Mouse (Mus musculus): ENCODE measurements at regions not wholly inside any gene's neighbourhood (a gene's known extent, or its start where the extent isn't known, plus 50 kb on each side); places are given as distances from the start of the nearest gene placed in this dataset.

DNA sequence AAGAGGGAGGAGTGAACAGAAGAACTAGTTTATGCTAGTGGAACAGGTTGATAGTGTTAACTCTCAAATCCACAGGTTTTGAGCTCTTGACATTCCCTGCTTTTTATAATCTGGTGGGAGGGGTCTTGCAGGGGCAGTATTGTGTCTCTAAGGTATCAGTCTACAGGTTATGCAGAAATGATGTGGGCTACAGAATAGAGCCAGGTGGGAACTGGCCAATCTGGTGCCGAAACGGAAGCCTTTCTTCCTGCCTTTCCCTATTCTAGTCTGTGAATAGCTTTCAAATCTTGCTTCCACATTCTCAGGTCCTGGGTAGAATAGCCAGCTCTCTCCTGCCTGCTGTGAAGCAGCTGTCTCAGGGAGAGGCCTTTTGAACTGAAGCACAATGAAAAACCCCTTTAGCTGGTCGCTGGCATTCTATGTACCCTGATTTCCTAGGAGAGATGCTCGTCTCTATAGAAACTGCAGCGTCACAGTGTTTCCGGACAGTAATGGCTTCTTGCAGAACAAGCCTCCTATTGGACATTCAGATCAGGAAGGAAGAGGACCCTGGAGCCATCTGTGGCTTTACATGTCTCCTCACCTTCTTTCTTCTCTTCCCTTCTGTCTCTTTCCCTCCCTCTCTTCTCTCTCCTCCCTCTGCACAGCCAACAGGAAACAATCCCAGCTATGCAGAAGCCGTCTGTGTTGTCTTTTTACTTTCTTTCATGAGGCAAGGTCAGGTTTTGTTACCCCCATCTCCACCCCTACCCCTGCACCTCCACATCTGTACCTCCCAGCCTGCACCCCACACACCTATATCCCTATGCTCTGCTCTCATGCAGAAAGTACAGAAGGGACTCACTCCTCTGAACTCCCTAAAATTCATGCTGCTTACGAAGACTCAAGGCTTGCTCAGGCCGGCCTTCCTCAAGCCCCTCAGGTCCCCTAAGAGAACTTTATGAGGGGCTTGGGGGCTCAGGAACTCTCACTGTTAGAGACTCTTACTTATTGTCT lies 93.1 kb upstream of the Map1b start:
- no peak overlapping the region for H3K9ac ChIP-seq (ENCODE audit: low read depth, low read length)
- H3K27ac ChIP-seq (ENCODE audit: low read length): no peak overlapping the region
- 59% methylated on average over 9 of the region's 9 CpGs for WGBS
- H3K4me3 ChIP-seq (ENCODE audit: low read length): no peak overlapping the region
- ATAC-seq: no peak
- H3K9me3 ChIP-seq (ENCODE audit: control insufficient read depth, low read length): no peaks in the 10 kb centered on the region
- no peaks in the 10 kb centered on the region for H3K27me3 ChIP-seq (replicated peaks; ENCODE audit: control insufficient read depth, insufficient read depth, low read length)
- H3K4me1 ChIP-seq (ENCODE audit: control insufficient read depth, insufficient read depth, low read length): no peaks in the 10 kb centered on the region
- no peak overlapping the region for H3K4me2 ChIP-seq (ENCODE audit: low read depth, low read length)
- no peaks in the 10 kb centered on the region for H3K36me3 ChIP-seq (ENCODE audit: control insufficient read depth, insufficient read depth, low read length)

DNA sequence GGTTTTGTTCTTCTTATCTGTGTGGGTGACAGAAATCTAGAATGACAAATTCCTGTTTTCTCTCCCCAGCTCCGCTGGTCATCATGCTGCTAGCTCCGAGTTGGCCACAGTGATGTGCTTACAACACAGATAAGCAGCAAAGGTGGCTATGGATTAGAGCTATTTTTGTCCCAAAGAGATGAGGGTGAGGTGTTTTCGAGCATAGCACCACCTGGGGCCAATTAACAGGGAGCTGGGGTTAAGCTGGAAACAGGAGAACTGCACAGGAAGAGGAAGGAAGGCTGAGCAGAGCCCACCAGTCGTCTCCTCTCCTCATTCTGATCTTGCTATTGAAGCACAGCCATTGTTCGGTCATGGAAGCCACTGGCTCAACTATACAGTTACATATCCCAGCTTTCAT lies 92.3 kb upstream of the Map1b start:
- no peaks in the 10 kb centered on the region for H3K9me3 ChIP-seq (ENCODE audit: control insufficient read depth, low read length)
- H3K4me1 ChIP-seq (ENCODE audit: control insufficient read depth, insufficient read depth, low read length): no peaks in the 10 kb centered on the region
- no peaks in the 10 kb centered on the region for H3K36me3 ChIP-seq (ENCODE audit: control insufficient read depth, insufficient read depth, low read length)
- H3K27ac ChIP-seq (ENCODE audit: low read length): no peak overlapping the region
- H3K4me2 ChIP-seq (ENCODE audit: low read depth, low read length): no peak overlapping the region
- no peak for ATAC-seq
- H3K4me3 ChIP-seq (ENCODE audit: low read length): no peak overlapping the region
- WGBS: 41% methylated on average over 5 of the region's 5 CpGs
- H3K27me3 ChIP-seq (replicated peaks; ENCODE audit: control insufficient read depth, insufficient read depth, low read length): no peaks in the 10 kb centered on the region
- H3K9ac ChIP-seq (ENCODE audit: low read depth, low read length): no peak overlapping the region

GRCm38 (mm10) chr13:99607208-99607607 lies 90.9 kb upstream of the Map1b start:
- WGBS: 71% methylated on average over 6 of the region's 6 CpGs
- no peak for ATAC-seq
- Histone ChIP-seq H3K4me3 (ENCODE audit: low read length) (no peak overlapping the region), H3K9me3 (ENCODE audit: control insufficient read depth, low read length) (no peaks in the 10 kb centered on the region), H3K36me3 (ENCODE audit: control insufficient read depth, insufficient read depth, low read length) (no peaks in the 10 kb centered on the region), H3K27ac (ENCODE audit: low read length) (no peak overlapping the region), H3K4me1 (ENCODE audit: control insufficient read depth, insufficient read depth, low read length) (no peaks in the 10 kb centered on the region), H3K4me2 (ENCODE audit: low read depth, low read length) (no peak overlapping the region), H3K27me3 (replicated peaks; ENCODE audit: control insufficient read depth, insufficient read depth, low read length) (no peaks in the 10 kb centered on the region), H3K9ac (ENCODE audit: low read depth, low read length) (no peak overlapping the region)

GRCm38 (mm10) chr13:99606606-99606990 lies 90.3 kb upstream of the Map1b start:
- H3K27ac ChIP-seq (ENCODE audit: low read length): no peak overlapping the region
- no peaks in the 10 kb centered on the region for H3K4me1 ChIP-seq (ENCODE audit: control insufficient read depth, insufficient read depth, low read length)
- H3K9ac ChIP-seq (ENCODE audit: low read depth, low read length): no peak overlapping the region
- H3K27me3 ChIP-seq (replicated peaks; ENCODE audit: control insufficient read depth, insufficient read depth, low read length): no peaks in the 10 kb centered on the region
- 50% methylated on average over 1 of the region's 1 CpGs for WGBS
- no peak overlapping the region for H3K4me3 ChIP-seq (ENCODE audit: low read length)
- H3K9me3 ChIP-seq (ENCODE audit: control insufficient read depth, low read length): no peaks in the 10 kb centered on the region
- H3K36me3 ChIP-seq (ENCODE audit: control insufficient read depth, insufficient read depth, low read length): no peaks in the 10 kb centered on the region
- ATAC-seq: no peak
- no peak overlapping the region for H3K4me2 ChIP-seq (ENCODE audit: low read depth, low read length)

DNA sequence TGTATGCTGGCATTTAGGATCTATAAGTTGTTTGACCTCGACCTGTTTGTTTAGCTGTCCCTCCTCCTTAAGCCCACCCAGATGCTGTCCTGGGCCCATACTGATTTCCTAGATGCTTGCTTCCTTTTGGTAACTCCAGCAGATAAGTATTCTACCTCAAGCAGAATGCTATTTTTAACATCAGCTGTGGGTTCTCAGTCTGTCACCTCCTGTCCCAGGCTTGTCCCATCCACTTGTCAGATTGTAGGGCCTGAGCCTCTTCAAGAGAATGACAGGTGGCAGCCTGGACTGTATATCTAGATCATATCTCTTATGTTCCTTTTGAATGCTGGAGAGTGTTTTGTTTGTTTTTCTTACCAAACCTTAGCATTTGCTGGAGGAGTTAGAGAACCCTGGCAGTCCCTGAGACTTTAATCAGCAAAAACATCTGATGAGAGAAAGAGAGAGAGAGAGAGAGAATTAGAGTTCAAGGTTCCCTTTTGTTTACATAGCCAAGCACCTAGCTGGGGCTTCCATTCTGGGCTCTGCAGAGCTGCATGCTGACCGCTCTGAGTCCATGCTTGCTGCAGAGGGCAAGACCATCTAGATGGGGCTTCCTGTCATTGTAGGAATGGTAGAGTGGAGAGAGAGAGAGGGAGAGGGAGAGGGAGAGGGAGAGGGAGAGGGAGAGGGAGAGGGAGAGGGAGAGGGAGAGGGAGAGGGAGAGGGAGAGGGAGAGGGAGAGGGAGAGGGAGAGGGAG lies 89.7 kb upstream of the Map1b start:
- H3K4me2 ChIP-seq (ENCODE audit: low read depth, low read length): no peak overlapping the region
- H3K36me3 ChIP-seq (ENCODE audit: control insufficient read depth, insufficient read depth, low read length): no peaks in the 10 kb centered on the region
- H3K4me3 ChIP-seq (ENCODE audit: low read length): no peak overlapping the region
- H3K9me3 ChIP-seq (ENCODE audit: control insufficient read depth, low read length): no peaks in the 10 kb centered on the region
- H3K27ac ChIP-seq (ENCODE audit: low read length): no peak overlapping the region
- no peaks in the 10 kb centered on the region for H3K4me1 ChIP-seq (ENCODE audit: control insufficient read depth, insufficient read depth, low read length)
- H3K9ac ChIP-seq (ENCODE audit: low read depth, low read length): no peak overlapping the region
- 24% methylated on average over 2 of the region's 2 CpGs for WGBS
- H3K27me3 ChIP-seq (replicated peaks; ENCODE audit: control insufficient read depth, insufficient read depth, low read length): no peaks in the 10 kb centered on the region
- ATAC-seq: no peak

DNA sequence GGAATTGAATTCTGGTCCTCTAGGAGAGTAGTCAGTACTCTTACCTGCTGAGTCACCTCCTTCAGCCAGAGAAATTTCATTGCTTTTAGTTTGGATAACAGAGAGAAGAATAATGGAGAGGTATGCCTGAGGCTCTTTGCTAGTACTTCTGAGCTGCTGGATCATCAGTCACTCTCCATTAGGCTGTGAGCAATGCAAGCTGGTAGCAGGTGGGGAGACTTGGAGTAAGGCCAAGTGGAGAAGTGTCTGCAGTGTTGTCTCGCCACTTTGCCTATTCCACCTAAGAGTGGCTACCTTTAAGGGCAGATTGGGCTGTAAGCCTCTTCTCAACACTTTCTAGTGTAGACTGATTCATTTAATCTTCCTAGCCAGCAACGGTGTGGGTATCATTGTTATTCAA lies 81.6 kb upstream of the Map1b start:
- Histone ChIP-seq H3K4me2 (ENCODE audit: low read depth, low read length) (no peak overlapping the region), H3K4me1 (ENCODE audit: control insufficient read depth, insufficient read depth, low read length) (no peaks in the 10 kb centered on the region), H3K9me3 (ENCODE audit: control insufficient read depth, low read length) (no peaks in the 10 kb centered on the region), H3K9ac (ENCODE audit: low read depth, low read length) (no peak overlapping the region), H3K27ac (ENCODE audit: low read length) (no peak overlapping the region), H3K27me3 (replicated peaks; ENCODE audit: control insufficient read depth, insufficient read depth, low read length) (no peaks in the 10 kb centered on the region), H3K4me3 (ENCODE audit: low read length) (no peak overlapping the region), H3K36me3 (ENCODE audit: control insufficient read depth, insufficient read depth, low read length) (no peaks in the 10 kb centered on the region)
- WGBS: 70% methylated on average over 2 of the region's 2 CpGs
- no peak for ATAC-seq

DNA sequence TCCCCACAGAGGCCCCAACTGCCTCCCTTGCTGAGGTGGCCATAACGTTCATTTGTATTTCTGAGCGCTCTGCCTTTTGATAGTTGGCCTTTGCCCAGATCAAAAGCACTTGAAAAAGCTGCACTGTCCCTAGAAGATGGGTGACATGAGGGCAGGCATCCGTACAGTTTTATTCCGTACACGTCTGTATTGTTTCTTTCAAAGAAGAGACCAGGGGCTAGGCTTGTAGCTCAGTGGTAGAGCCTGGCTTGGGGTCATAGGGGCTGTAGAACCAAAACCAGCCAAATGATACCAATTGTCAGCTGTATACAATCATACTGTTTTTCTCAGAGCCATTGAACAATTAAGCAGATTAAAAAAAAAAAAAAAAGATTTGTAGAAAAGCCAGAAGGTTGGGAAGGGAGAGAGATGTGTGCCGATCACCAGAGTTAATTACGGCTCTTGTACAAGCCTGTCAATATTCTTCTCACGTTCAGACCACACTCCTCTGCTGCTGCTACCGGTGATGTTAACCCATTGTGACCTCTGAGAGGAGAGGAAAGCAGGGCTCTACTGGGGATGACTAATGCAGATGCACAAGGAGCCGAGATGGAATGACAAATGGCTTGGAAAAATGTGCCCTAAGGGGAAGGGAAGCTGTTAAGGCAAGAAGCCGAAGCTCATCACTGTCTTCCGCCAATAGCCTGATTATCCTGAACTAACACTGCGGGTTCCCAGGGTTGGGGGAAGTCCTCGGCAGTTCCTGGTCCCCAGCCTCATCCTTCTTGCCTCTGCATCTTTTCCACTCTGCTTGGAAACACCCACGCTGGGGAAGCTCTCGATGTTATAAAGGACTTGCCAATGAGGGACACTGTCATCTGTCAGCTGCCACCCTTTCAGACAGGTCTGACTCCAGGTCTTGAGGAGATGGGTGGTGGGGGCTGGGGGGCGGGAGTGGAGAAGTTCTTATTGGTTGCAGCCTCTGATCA lies 77.8 kb upstream of the Map1b start:
- no peak overlapping the region for H3K4me3 ChIP-seq (ENCODE audit: low read length)
- no peaks in the 10 kb centered on the region for H3K27me3 ChIP-seq (replicated peaks; ENCODE audit: control insufficient read depth, insufficient read depth, low read length)
- WGBS: 44% methylated on average over 17 of the region's 17 CpGs
- H3K27ac ChIP-seq (ENCODE audit: low read length): no peak overlapping the region
- ATAC-seq: no peak
- no peaks in the 10 kb centered on the region for H3K9me3 ChIP-seq (ENCODE audit: control insufficient read depth, low read length)
- no peak overlapping the region for H3K9ac ChIP-seq (ENCODE audit: low read depth, low read length)
- no peaks in the 10 kb centered on the region for H3K36me3 ChIP-seq (ENCODE audit: control insufficient read depth, insufficient read depth, low read length)
- no peaks in the 10 kb centered on the region for H3K4me1 ChIP-seq (ENCODE audit: control insufficient read depth, insufficient read depth, low read length)
- H3K4me2 ChIP-seq (ENCODE audit: low read depth, low read length): no peak overlapping the region

DNA sequence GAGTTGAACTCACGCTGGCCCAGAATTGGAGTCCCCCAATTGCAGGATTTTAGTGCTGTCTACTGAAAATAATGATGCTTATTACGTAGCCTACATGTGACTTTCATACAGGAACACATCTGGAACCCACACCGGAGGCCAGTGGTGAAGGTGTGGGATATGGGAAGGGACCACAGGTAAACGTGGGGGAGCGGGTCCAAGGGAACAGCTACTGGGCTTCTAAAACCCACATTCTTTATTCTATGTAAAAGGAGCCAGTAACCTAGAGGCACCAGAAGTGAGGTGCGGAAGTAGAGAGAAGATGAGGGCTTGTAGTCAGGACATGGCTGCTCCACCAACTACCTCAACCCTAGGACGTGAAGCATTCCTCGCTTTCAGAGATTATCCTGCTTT lies 76.9 kb upstream of the Map1b start:
- Histone ChIP-seq H3K9ac (ENCODE audit: low read depth, low read length) (no peak overlapping the region), H3K4me2 (ENCODE audit: low read depth, low read length) (no peak overlapping the region), H3K27ac (ENCODE audit: low read length) (no peak overlapping the region), H3K4me3 (ENCODE audit: low read length) (no peak overlapping the region), H3K36me3 (ENCODE audit: control insufficient read depth, insufficient read depth, low read length) (no peaks in the 10 kb centered on the region), H3K27me3 (replicated peaks; ENCODE audit: control insufficient read depth, insufficient read depth, low read length) (no peaks in the 10 kb centered on the region), H3K9me3 (ENCODE audit: control insufficient read depth, low read length) (no peaks in the 10 kb centered on the region), H3K4me1 (ENCODE audit: control insufficient read depth, insufficient read depth, low read length) (no peaks in the 10 kb centered on the region)
- ATAC-seq: no peak
- 58% methylated on average over 8 of the region's 8 CpGs for WGBS
